Comparison of ENCODE assay signal across 15 mouse cellular contexts in genomic region chr17:84672376-84673369, GRCm38 (mm10). TPM values are rescaled to one million over a fixed set of nuclear protein-coding genes. Genes with fewer than 3 reads are reported as not detected.
DNase-seq lines count a peak whose midpoint lies in the region; ATAC-seq and TF ChIP-seq lines count a peak whose summit lies in the region.
"Had no signal": no experiment of that assay in that cellular context is flagged by ENCODE, and none has a peak within 500 bp of the region (broad histone marks: within the 10 kb centered on the region; RNA-seq: fewer than 3 reads in every experiment).

No protein-coding gene starts in this region.

- no peak for TF ChIP-seq CTCF in intestine, postnatal 0 days (IDR thresholded peaks at IDR 0.05; ENCODE audit: low read depth)
- no peak for TF ChIP-seq CTCF in small intestine, adult 2 months (IDR thresholded peaks at IDR 0.05; ENCODE audit: extremely low read depth, insufficient read length, insufficient replicate concordance, low read depth, low read length)
- no peak for TF ChIP-seq CTCF in gastrocnemius, adult 2 months (IDR thresholded peaks at IDR 0.05)

- TF ChIP-seq POLR2A in small intestine, adult 2 months (IDR thresholded peaks at IDR 0.05; ENCODE audit: low read depth, low read length): no peak

- DNase-seq in kidney, adult 11 months: peak; percentile 80
- no peak for DNase-seq in kidney, postnatal 4 days
- DNase-seq in large intestine, adult 2 months (ENCODE audit: low read depth, low spot score): peak; percentile 86
- no peak for DNase-seq in gastrocnemius, adult 2 months
- no peak for DNase-seq in left cerebral cortex, adult 11 months (ENCODE audit: low spot score)
- no peak for DNase-seq in thymus, postnatal 25 days
- DNase-seq: adrenal gland, adult 8-10 months; cerebellum, postnatal 14 days; layer of hippocampus, adult 9-11 months; left cerebral cortex, postnatal 4 days had no signal

- intact Hi-C loops in gastrocnemius, adult 2 months (cut with DNase I): no loop called here

- peak; percentile 98 for ATAC-seq in intestine, postnatal 0 days

- H3K4me3 ChIP-seq in intestine, postnatal 0 days (ENCODE audit: low read depth, low read length): no peak overlapping the region
- H3K4me3 ChIP-seq in small intestine, adult 2 months (ENCODE audit: low read depth, low read length): no peak overlapping the region; the same call in 1 of the 2 replicates
- no peak overlapping the region for H3K4me3 ChIP-seq in gastrocnemius, adult 2 months
- H3K4me3 ChIP-seq: embryonic facial prominence, embryonic 12.5 days; heart, embryonic 12.5 days had no signal

- H3K27ac ChIP-seq in intestine, postnatal 0 days (ENCODE audit: low read depth, low read length): peak overlapping the region; percentile 83
- H3K27ac ChIP-seq in small intestine, adult 2 months (ENCODE audit: insufficient read depth, low read depth, low read length): peak overlapping the region; percentile 99
- H3K27ac ChIP-seq in gastrocnemius, adult 2 months: no peak overlapping the region
- H3K27ac ChIP-seq: embryonic facial prominence, embryonic 12.5 days had no signal

- H3K27me3 ChIP-seq in intestine, postnatal 0 days (replicated peaks; ENCODE audit: control insufficient read depth, insufficient read depth, low read length): no peaks in the 10 kb centered on the region
- H3K27me3 ChIP-seq in small intestine, adult 2 months (ENCODE audit: control insufficient read depth, insufficient read depth, low read length): no peaks in the 10 kb centered on the region
- H3K27me3 ChIP-seq: embryonic facial prominence, embryonic 12.5 days had no signal

- H3K4me2 ChIP-seq in intestine, postnatal 0 days (replicated peaks; ENCODE audit: low read depth): peak overlapping the region; percentile 44
- H3K4me2 ChIP-seq: embryonic facial prominence, embryonic 12.5 days; heart, embryonic 12.5 days had no signal

- H3K9me3 ChIP-seq in intestine, postnatal 0 days (ENCODE audit: control insufficient read depth): no peaks in the 10 kb centered on the region
- H3K9me3 ChIP-seq: embryonic facial prominence, embryonic 12.5 days; heart, embryonic 12.5 days had no signal

- H3K9ac ChIP-seq in intestine, postnatal 0 days (ENCODE audit: low read depth, low read length): no peak overlapping the region
- H3K9ac ChIP-seq: embryonic facial prominence, embryonic 12.5 days; heart, embryonic 12.5 days had no signal

- peaks cover 14% of the 10 kb centered on the region for H3K4me1 ChIP-seq in intestine, postnatal 0 days (replicated peaks; ENCODE audit: control insufficient read depth, insufficient read depth, low read length)
- H3K4me1 ChIP-seq in small intestine, adult 2 months (ENCODE audit: control insufficient read depth, insufficient read depth, insufficient read length, low read length): peaks cover 32% of the 10 kb centered on the region
- H3K4me1 ChIP-seq: heart, embryonic 12.5 days had no signal

- no peaks in the 10 kb centered on the region; the same call in 1 of the 2 replicates for H3K36me3 ChIP-seq in intestine, postnatal 0 days (ENCODE audit: control insufficient read depth, insufficient read depth)
- H3K36me3 ChIP-seq in small intestine, adult 2 months (ENCODE audit: control insufficient read depth, insufficient read depth, low read length): peaks cover 75% of the 10 kb centered on the region
- H3K36me3 ChIP-seq: embryonic facial prominence, embryonic 12.5 days; heart, embryonic 12.5 days had no signal

- 35% methylated on average over 16 of the region's 16 CpGs for WGBS in intestine, postnatal 0 days
- 30% methylated on average over 16 of the region's 16 CpGs for WGBS in large intestine, adult 2 months
- WGBS in small intestine, adult 2 months: 25% methylated on average over 16 of the region's 16 CpGs

RNA-seq across cellular contexts. Expression of gene Abcg8, which starts 3.4 kb away (rescaled TPM):
- 47.4 and 56.7 TPM in 2 replicates for polyA plus RNA-seq in intestine, postnatal 0 days (2015; fragmentation: Nextera tagmentation; extraction: Ambion mirVana)
- polyA plus RNA-seq in large intestine, adult 2 months (2012; rRNA removed): 79.2 and 208 TPM in 2 replicates
- 62.7 and 289 TPM in 2 replicates for polyA plus RNA-seq in small intestine, adult 2 months (2012; rRNA removed)
- not detected for total RNA-seq in gastrocnemius, adult 2 months (2021)
- total RNA-seq: adrenal gland, adult 8-10 months; left cerebral cortex, postnatal 4 days; monocyte, adult 5-6 weeks had no signal
- polyA plus RNA-seq: heart, embryonic 12.5 days had no signal

RNA-seq across cellular contexts. Expression of gene Abcg5, which starts 10.1 kb away (rescaled TPM):
- polyA plus RNA-seq in intestine, postnatal 0 days (2015; fragmentation: Nextera tagmentation; extraction: Ambion mirVana): 59.8 and 68.3 TPM in 2 replicates
- polyA plus RNA-seq in large intestine, adult 2 months (2012; rRNA removed): 112 and 255 TPM in 2 replicates
- 73.5 and 335 TPM in 2 replicates for polyA plus RNA-seq in small intestine, adult 2 months (2012; rRNA removed)
- not detected for total RNA-seq in gastrocnemius, adult 2 months (2021)
- total RNA-seq: monocyte, adult 5-6 weeks had no signal

RNA-seq across cellular contexts. Expression of gene Dync2li1, which starts 46.4 kb away (rescaled TPM):
- 10.1 and 11.4 TPM in 2 replicates for polyA plus RNA-seq in intestine, postnatal 0 days (2015; fragmentation: Nextera tagmentation; extraction: Ambion mirVana)
- polyA plus RNA-seq in large intestine, adult 2 months (2012; rRNA removed): 0.99 and 1.1 TPM in 2 replicates
- 0.06 and 0.24 TPM in 2 replicates for polyA plus RNA-seq in small intestine, adult 2 months (2012; rRNA removed)
- 1 to 10 TPM; 3.2 to 3.6 TPM for total RNA-seq in gastrocnemius, adult 2 months (2021)

Comparison
In these comparisons a context has a peak if more than half of its experiments do, and no peak if none do; other contexts are left out.
1. DNase-seq: peak in kidney, adult 11 months (single experiment) and large intestine, adult 2 months (single experiment); none in kidney, postnatal 4 days (0 of 2), gastrocnemius, adult 2 months (single experiment), left cerebral cortex, adult 11 months (single experiment) and thymus, postnatal 25 days (single experiment).